Mouse (Mus musculus) C2C12 (cell line): ENCODE data around the gene Nfat5.

Source experiments
- CTCF ChIP-seq: IDR thresholded peaks from one replicate; pipeline ENCODE4 v1.5.1; 2011; ENCODE audit not compliant: control insufficient read depth, insufficient read depth, insufficient read length
- FOSL1 ChIP-seq: IDR thresholded peaks from one replicate; pipeline ENCODE4 v1.8.0; 2011; ENCODE audit warnings: mild to moderate bottlenecking, low read length; ENCODE audit not compliant: poor library complexity, insufficient read depth, severe bottlenecking
- MAX ChIP-seq: IDR thresholded peaks from one replicate; pipeline ENCODE4 v1.6.1; 2011; ENCODE audit warnings: mild to moderate bottlenecking, control low read depth
- MYOD1 ChIP-seq: IDR thresholded peaks from one replicate; pipeline ENCODE4 v1.6.1; 2011; ENCODE audit warnings: low read depth; ENCODE audit not compliant: control insufficient read depth, insufficient read length
- USF1 ChIP-seq: IDR thresholded peaks from one replicate; pipeline ENCODE4 v1.6.1; 2011; ENCODE audit warnings: low read depth, mild to moderate bottlenecking, control low read depth, moderate library complexity

DNA sequence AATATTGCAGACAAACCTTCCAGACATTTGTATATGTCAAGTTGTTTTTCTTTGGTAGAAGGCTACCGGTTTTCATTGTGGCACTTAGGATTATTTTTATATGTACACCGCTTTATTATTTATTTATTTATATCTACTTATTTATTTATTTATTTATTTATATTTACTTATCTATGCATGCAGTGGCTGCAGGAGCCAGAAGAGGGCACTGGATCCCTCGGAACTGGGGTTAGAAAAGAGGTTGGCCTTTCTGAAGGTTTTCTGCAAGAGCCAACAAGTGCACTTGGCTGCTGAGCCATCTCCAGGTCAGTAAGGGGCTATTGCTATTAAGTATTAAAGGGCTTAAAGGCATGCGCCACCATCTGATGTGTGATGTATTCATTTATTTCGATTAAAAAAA lies 94.6 kb downstream of the Nfat5 start:
- TF ChIP-seq CTCF (no peak), FOSL1 (no peak), MYOD1 (no peak), USF1 (no peak), MAX (no peak)
